Mouse (Mus musculus) ES-Bruce4 (cell line): Measurements from ENCODE around the gene Slc25a42.

ENCODE experiments used
- CTCF ChIP-seq: IDR thresholded peaks from one replicate; pipeline ENCODE4 v1.8.1; 2011; ENCODE audit warnings: low read depth, low read length
- EP300 ChIP-seq: IDR thresholded peaks from 2 replicates; pipeline ENCODE4 v1.6.1; 2011; ENCODE audit warnings: low read depth, low read length; ENCODE audit not compliant: insufficient read depth
- POLR2A ChIP-seq: IDR thresholded peaks from one replicate; pipeline ENCODE4 v1.8.1; 2011; ENCODE audit warnings: low read length; ENCODE audit not compliant: insufficient read depth

- TF ChIP-seq POLR2A (no peak), CTCF (no peak), EP300 (no peak)
Measured at GRCm38 (mm10) chr8:70234080-70234780, 22.1 kb upstream of the Slc25a42 start, which contains the start of the genes Sugp2 and Armc6.
